Mouse (Mus musculus): Measurements from ENCODE around the gene Gon7.

- no peak for TF ChIP-seq CTCF (IDR thresholded peaks at IDR 0.05; ENCODE audit: low read depth)
- no peak for TF ChIP-seq EP300 (IDR thresholded peaks at IDR 0.05; ENCODE audit: low read depth)
Measured at GRCm38 (mm10) chr12:102714116-102714515, 43.5 kb downstream of the Gon7 start.
